Mouse (Mus musculus): ENCODE measurements around the gene Bcl2a1d.
"Not testable (repeated sequence)": the region's sequence is repeated elsewhere in the genome, so short reads cannot be mapped to it uniquely, and the experiment has no call there.

GRCm38 (mm10) chr9:88728311-88728710 lies 3.4 kb downstream of the Bcl2a1d start:
- TF ChIP-seq GATA1, TAL1 (IDR thresholded peaks at IDR 0.05; ENCODE audit: low read length): not testable (repeated sequence)
